In the genomic region with DNA sequence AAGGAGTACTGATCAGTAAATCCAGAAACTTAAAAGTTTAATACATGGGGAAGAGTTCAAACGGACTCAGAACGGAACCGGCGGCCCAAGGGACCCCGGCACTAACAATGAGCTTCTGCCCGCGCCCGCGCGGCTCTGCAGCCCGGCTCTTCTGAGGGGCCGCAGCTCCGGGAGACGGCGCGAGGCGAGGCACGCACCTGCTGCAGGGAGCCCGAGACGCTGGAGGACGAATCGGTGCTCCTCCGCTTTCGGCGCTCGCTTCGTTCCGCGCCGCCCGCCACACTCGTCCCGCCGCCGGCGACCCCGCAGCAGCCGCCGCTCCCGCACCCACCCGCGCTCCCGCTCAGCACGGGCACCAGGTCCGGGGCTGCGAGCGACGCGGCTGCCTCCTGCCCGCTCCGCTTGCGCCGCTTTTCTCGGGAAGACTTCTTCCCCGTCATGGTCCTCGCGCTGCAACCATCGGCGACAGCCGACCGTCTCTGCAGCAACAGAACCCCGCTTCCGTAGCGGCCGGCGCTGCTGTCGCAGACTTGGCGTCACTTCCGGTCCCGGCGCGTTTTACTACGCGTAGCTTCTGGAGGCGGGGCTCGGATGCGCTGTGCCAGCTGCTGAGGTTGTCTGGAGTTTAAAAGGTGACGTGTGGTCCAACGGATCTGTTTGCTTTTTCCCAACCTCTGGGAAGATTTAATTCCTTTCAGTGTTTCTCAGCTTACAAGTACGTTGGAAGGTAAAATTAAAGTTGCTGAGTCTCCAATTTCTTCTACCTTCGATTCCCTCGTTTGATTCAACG, we compare ENCODE assay signal across 8 mouse cellular contexts. TPM values are rescaled to one million over a fixed set of nuclear protein-coding genes. Genes with fewer than 3 reads are reported as not detected.
DNase-seq lines count a peak whose midpoint lies in the region; ATAC-seq and TF ChIP-seq lines count a peak whose summit lies in the region.

A gene (plus strand): TSS at position 282 of the 790 bp plus-strand sequence.
A gene (minus strand): TSS at position 532 of the 790 bp plus-strand sequence.

- H3K27me3 ChIP-seq in Patski = no peaks in the 10 kb centered on the region
- no peaks in the 10 kb centered on the region for H3K27me3 ChIP-seq in hindbrain, embryonic 13.5 days

- POLR2A ChIA-PET in Patski (lab: Charles Lee) = no interaction called here

- CTCF ChIA-PET in Patski (lab: Charles Lee) = no interaction called here

- ATAC-seq in Patski = peak; percentile 88
- ATAC-seq in hindbrain, embryonic 13.5 days (ENCODE audit: low FRiP score) = peak; percentile 98

- H3K4me1 ChIP-seq in hindbrain, embryonic 13.5 days (replicated peaks) = peaks cover 15% of the 10 kb centered on the region

- peak within 1 kb of the TSS; percentile 85 for H3K9ac ChIP-seq in hindbrain, embryonic 13.5 days

- no peaks in the 10 kb centered on the region for H3K9me3 ChIP-seq in hindbrain, embryonic 13.5 days

- TF ChIP-seq CTCF in Patski (IDR thresholded peaks at IDR 0.05) = no peak

- H3K4me3 ChIP-seq in hindbrain, embryonic 13.5 days = peak within 1 kb of the TSS; percentile 84

- in situ Hi-C loops in Patski (cut with MboI; ENCODE audit: low pct_unique_long_range_greater_than_20kb) = no loop called here

- H3K4me2 ChIP-seq in hindbrain, embryonic 13.5 days = peak within 1 kb of the TSS; percentile 67

- peak within 1 kb of the TSS; percentile 90 for H3K27ac ChIP-seq in hindbrain, embryonic 13.5 days

- no peaks in the 10 kb centered on the region for H3K36me3 ChIP-seq in hindbrain, embryonic 13.5 days

- WGBS in hindbrain, embryonic 13.5 days = 1% methylated on average over 83 of the region's 83 CpGs

- DNase-seq in Patski (ENCODE audit: low read depth, low spot score) = peak; percentile 41
- DNase-seq in cerebellum, postnatal 14 days = peak; percentile 98
- peak; percentile 83 to 92 for DNase-seq in frontal cortex, postnatal 14 days (ENCODE audit: low spot score in 2 of 2)
- peak; percentile 96 to 98 for DNase-seq in layer of hippocampus, postnatal 25 days (ENCODE audit: extremely low spot score in 1 of 2, low spot score in 1 of 2)
- peak; percentile 92 for DNase-seq in lung, postnatal 25 days (ENCODE audit: low spot score)
- peak; percentile 97 for DNase-seq in retina, embryonic 14.5 days (ENCODE audit: low spot score)
- DNase-seq in thymus, postnatal 4 days = peak; percentile 97

RNA-seq across cellular contexts. Expression of the first gene that starts in this region (rescaled TPM):
- polyA plus RNA-seq in Patski (2021) = 0.14 TPM
- polyA plus RNA-seq in hindbrain, embryonic 13.5 days (2015; fragmentation: Nextera tagmentation; extraction: Ambion mirVana) = 0.96 TPM in 1 of 2 replicates, not detected in the other
- not detected for total RNA-seq in layer of hippocampus, postnatal 25 days (2021)

RNA-seq across cellular contexts. Expression of the second gene that starts in this region (rescaled TPM):
- 9.7 TPM for polyA plus RNA-seq in Patski (2021)
- polyA plus RNA-seq in hindbrain, embryonic 13.5 days (2015; fragmentation: Nextera tagmentation; extraction: Ambion mirVana) = 22.1 and 24.8 TPM in 2 replicates
- 10 to 100 TPM; 10.8 to 11.5 TPM for total RNA-seq in layer of hippocampus, postnatal 25 days (2021)

Comparison
In these comparisons a context has a peak if more than half of its experiments do, and no peak if none do; other contexts are left out.
1. Peak in every context shown above with its lines: DNase-seq, ATAC-seq, H3K4me3 ChIP-seq and H3K27ac ChIP-seq.
2. DNase-seq: peak in every context shown above with its lines; median percentile 98 in cerebellum, postnatal 14 days; 97 in layer of hippocampus, postnatal 25 days; 97 in retina, embryonic 14.5 days; 97 in thymus, postnatal 4 days; 92 in lung, postnatal 25 days; 88 in frontal cortex, postnatal 14 days; 41 in Patski.